Mouse (Mus musculus) G1E (cell line): ENCODE measurements around the gene Abhd17a.

Experiments used
- CTCF ChIP-seq: IDR thresholded peaks from 2 replicates; pipeline ENCODE4 v1.5.1; 2012; ENCODE audit warnings: low read depth, low read length, inconsistent platforms, mixed read lengths
- GATA1 ChIP-seq: IDR thresholded peaks from 2 replicates; pipeline ENCODE4 v1.6.1; 2012; ENCODE audit warnings: borderline replicate concordance, low read length, inconsistent platforms, mixed read lengths
- GATA2 ChIP-seq: IDR thresholded peaks from 2 replicates; pipeline ENCODE4 v1.6.1; 2012; ENCODE audit warnings: low read depth, low read length, inconsistent platforms, borderline replicate concordance
- POLR2AphosphoS5 ChIP-seq: IDR thresholded peaks from 2 replicates; pipeline ENCODE4 v1.6.1; 2012; ENCODE audit warnings: low read depth, low read length, inconsistent platforms; ENCODE audit not compliant: insufficient replicate concordance
- TAL1 ChIP-seq: conservative IDR thresholded peaks from 2 replicates; pipeline ENCODE4 v1.6.1; 2012; ENCODE audit warnings: low read depth, low read length, inconsistent platforms, mixed read lengths

DNA sequence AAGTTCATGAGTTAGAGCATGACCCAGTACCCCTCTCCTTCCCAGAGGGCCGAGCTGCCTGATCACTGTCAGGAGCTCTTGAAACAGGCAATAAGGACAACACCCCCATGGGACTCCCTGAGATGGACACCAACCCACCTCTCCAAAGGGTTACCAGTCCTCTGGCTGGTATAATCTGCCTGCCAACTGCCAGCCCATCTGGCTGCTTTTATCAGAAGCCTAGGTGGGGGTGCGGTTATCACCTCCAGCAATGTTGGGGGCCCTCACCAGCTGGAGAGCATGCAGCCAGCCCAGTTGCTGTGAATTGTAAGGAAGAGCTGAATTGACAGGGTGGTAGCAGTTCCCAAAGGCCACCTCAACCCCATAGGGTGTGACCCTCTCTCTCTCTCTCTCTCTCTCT, 17.7 kb downstream of the Abhd17a start:
- no peak for TF ChIP-seq CTCF
- TF ChIP-seq TAL1 = peak; percentile 29; the same call in 1 of the 2 replicates
- TF ChIP-seq GATA2 = no peak
- TF ChIP-seq GATA1 = no peak
- no peak for TF ChIP-seq POLR2AphosphoS5
